Mouse (Mus musculus) myocyte (in vitro differentiated cells): Measurements from ENCODE around the gene 1110032A03Rik.

Experiments used
- CEBPB ChIP-seq: IDR thresholded peaks from 2 replicates; pipeline ENCODE4 v1.6.1; 2011; ENCODE audit warnings: mild to moderate bottlenecking, moderate library complexity; ENCODE audit not compliant: poor library complexity, insufficient read depth, severe bottlenecking
- E2F4 ChIP-seq: IDR thresholded peaks from one replicate; pipeline ENCODE4 v1.6.1; 2011; ENCODE audit warnings: mild to moderate bottlenecking, control low read depth, moderate library complexity; ENCODE audit not compliant: insufficient read depth
- MAX ChIP-seq: IDR thresholded peaks from one replicate; pipeline ENCODE4 v1.6.1; 2011; ENCODE audit warnings: low read depth, mild to moderate bottlenecking, control low read depth
- MYOD1 ChIP-seq, 3 experiments: IDR thresholded peaks; one replicate each; pipeline ENCODE4 v1.6.1; 2011; ENCODE audit warnings: control low read depth in 2 of 3, low read depth in 2 of 3, mild to moderate bottlenecking in 2 of 3, moderate library complexity in 1 of 3; ENCODE audit not compliant: insufficient read length in 2 of 3, control insufficient read depth in 1 of 3
- MYOG ChIP-seq, 3 experiments: IDR thresholded peaks; one replicate each; pipeline ENCODE4 v1.6.1; 2011; ENCODE audit warnings: control low read depth in 2 of 3, low read depth in 2 of 3, mild to moderate bottlenecking in 2 of 3; ENCODE audit not compliant: insufficient read length in 2 of 3, control insufficient read depth in 1 of 3, insufficient read depth in 1 of 3
- POLR2A ChIP-seq: IDR thresholded peaks from one replicate; pipeline ENCODE4 v1.6.1; 2011; ENCODE audit warnings: low read depth, mild to moderate bottlenecking, control low read depth, moderate library complexity; ENCODE audit not compliant: insufficient read length
- POLR2AphosphoS2 ChIP-seq: IDR thresholded peaks from one replicate; pipeline ENCODE4 v1.6.1; 2011; ENCODE audit warnings: low read depth, control low read depth; ENCODE audit not compliant: insufficient read length
- REST ChIP-seq: IDR thresholded peaks from one replicate; pipeline ENCODE4 v1.6.1; 2011; ENCODE audit warnings: mild to moderate bottlenecking, control low read depth, moderate library complexity; ENCODE audit not compliant: insufficient read depth, insufficient read length
- SRF ChIP-seq: IDR thresholded peaks from one replicate; pipeline ENCODE4 v1.6.1; 2011; ENCODE audit warnings: low read depth; ENCODE audit not compliant: control insufficient read depth, insufficient read length
- TCF12 ChIP-seq: IDR thresholded peaks from one replicate; pipeline ENCODE4 v1.6.1; 2011; ENCODE audit warnings: mild to moderate bottlenecking, control low read depth; ENCODE audit not compliant: poor library complexity, insufficient read depth, severe bottlenecking

DNA sequence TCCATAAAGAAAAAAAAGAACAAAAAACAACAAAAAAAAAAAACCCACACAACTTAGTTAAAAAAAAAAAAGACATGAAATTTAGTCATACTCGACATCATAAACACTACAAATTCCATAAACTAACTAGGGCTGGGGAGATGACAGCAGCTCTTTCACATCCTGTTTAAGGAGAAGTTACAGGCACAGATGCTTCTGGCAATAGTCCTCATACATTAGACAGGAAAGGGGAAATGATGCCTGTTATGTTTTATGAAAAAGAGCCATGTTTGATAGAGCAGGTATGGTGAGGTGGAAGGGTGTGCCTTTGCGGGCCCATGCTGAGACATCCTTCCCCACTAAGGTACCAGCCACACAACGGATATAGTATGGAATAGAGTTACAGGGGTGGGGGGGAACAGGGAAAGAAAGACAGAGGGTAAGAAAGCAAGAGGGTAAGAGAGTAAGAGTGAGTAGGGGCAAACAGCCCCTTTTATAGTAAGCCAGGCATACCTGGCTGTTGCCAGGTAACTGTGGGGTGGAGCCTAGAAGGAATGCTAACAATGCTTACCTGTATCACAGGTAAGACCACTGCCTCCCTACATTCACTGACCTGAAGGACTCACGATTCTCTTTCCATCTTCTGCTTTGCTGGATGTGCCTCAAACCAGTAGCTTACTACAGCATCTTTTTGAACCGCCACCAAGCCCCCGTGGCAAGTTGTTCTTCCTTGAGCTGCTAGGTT lies 13.6 kb downstream of the 1110032A03Rik start:
- TF ChIP-seq POLR2A (no peak), MYOG (IDR thresholded peaks at IDR 0.05; ENCODE audit: control insufficient read depth in 1 of 3, insufficient read depth in 1 of 3, insufficient read length in 2 of 3, low read depth in 2 of 3) (no peak), TCF12 (no peak), SRF (no peak), E2F4 (no peak), CEBPB (no peak), POLR2AphosphoS2 (no peak), REST (no peak), MAX (no peak), MYOD1 (IDR thresholded peaks at IDR 0.05; ENCODE audit: control insufficient read depth in 1 of 3, insufficient read length in 2 of 3, low read depth in 2 of 3) (no peak)
